Mouse (Mus musculus) megakaryocyte, embryonic 14.5 days (primary cell): ENCODE data around the gene Izumo4.

Source experiments
- FLI1 ChIP-seq: IDR thresholded peaks from 2 replicates; pipeline ENCODE4 v1.6.1; 2012; ENCODE audit warnings: low read length, inconsistent platforms, mixed read lengths
- GATA1 ChIP-seq: IDR thresholded peaks from 3 replicates; pipeline ENCODE4 v1.6.1; 2012; ENCODE audit warnings: mixed read lengths, low read length, inconsistent platforms, borderline replicate concordance

- TF ChIP-seq GATA1, result no peak
- TF ChIP-seq FLI1, result no peak
These were observed 38.3 kb upstream of the Izumo4 start for GRCm38 (mm10) chr10:80663485-80664196.
